Mouse (Mus musculus): ENCODE measurements at regions not wholly inside any gene's neighbourhood (a gene's known extent, or its start where the extent isn't known, plus 50 kb on each side); places are given as distances from the start of the nearest gene placed in this dataset.

- WGBS: 87% methylated on average over 4 of the region's 4 CpGs
- ATAC-seq (ENCODE audit: low FRiP score) (no peak), DNase-seq (ENCODE audit: low spot score) (no peak)
- Histone ChIP-seq H3K27me3 (ENCODE audit: control insufficient read depth, insufficient read depth, low read length) (no peaks in the 10 kb centered on the region), H3K4me1 (replicated peaks; ENCODE audit: control insufficient read depth, insufficient read depth, low read length) (no peaks in the 10 kb centered on the region), H3K4me3 (replicated peaks; ENCODE audit: low read length) (no peak overlapping the region), H3K4me2 (replicated peaks) (no peak overlapping the region), H3K9ac (no peak overlapping the region), H3K9me3 (ENCODE audit: control insufficient read depth, low read length) (no peaks in the 10 kb centered on the region), H3K27ac (no peak overlapping the region), H3K36me3 (replicated peaks; ENCODE audit: control insufficient read depth, insufficient read depth) (no peaks in the 10 kb centered on the region)
Measured at GRCm38 (mm10) chr15:32015169-32015568, 161.9 kb upstream of the Tas2r119 start.

- no peaks in the 10 kb centered on the region for H3K36me3 ChIP-seq (replicated peaks; ENCODE audit: control insufficient read depth, insufficient read depth)
- no peak overlapping the region for H3K9ac ChIP-seq
- no peak overlapping the region for H3K4me3 ChIP-seq (replicated peaks; ENCODE audit: low read length)
- ATAC-seq (ENCODE audit: low FRiP score) (no peak), DNase-seq (ENCODE audit: low spot score) (no peak)
- no peaks in the 10 kb centered on the region for H3K9me3 ChIP-seq (ENCODE audit: control insufficient read depth, low read length)
- no peak overlapping the region for H3K4me2 ChIP-seq (replicated peaks)
- WGBS: 50% methylated on average over 6 of the region's 6 CpGs
- no peaks in the 10 kb centered on the region for H3K27me3 ChIP-seq (ENCODE audit: control insufficient read depth, insufficient read depth, low read length)
- no peaks in the 10 kb centered on the region for H3K4me1 ChIP-seq (replicated peaks; ENCODE audit: control insufficient read depth, insufficient read depth, low read length)
- no peak overlapping the region for H3K27ac ChIP-seq
Measured at GRCm38 (mm10) chr15:32020323-32021008, 156.6 kb upstream of the Tas2r119 start.

- 75% methylated on average over 5 of the region's 5 CpGs for WGBS
- no peak for ATAC-seq (ENCODE audit: low FRiP score)
- H3K27ac ChIP-seq: no peak overlapping the region
Measured at GRCm38 (mm10) chr15:32021009-32021602, 156.0 kb upstream of the Tas2r119 start.

GRCm38 (mm10) chr15:32034091-32034490, 143.0 kb upstream of the Tas2r119 start:
- no peaks in the 10 kb centered on the region for H3K36me3 ChIP-seq (replicated peaks; ENCODE audit: control insufficient read depth, insufficient read depth)
- DNase-seq (ENCODE audit: low spot score): no peak
- H3K9ac ChIP-seq: no peak overlapping the region
- no peak overlapping the region for H3K4me3 ChIP-seq (replicated peaks; ENCODE audit: low read length)
- H3K27me3 ChIP-seq (ENCODE audit: control insufficient read depth, insufficient read depth, low read length): no peaks in the 10 kb centered on the region
- ATAC-seq (ENCODE audit: low FRiP score): no peak
- 86% methylated on average over 1 of the region's 1 CpGs for WGBS
- H3K27ac ChIP-seq: no peak overlapping the region
- no peak overlapping the region for H3K4me2 ChIP-seq (replicated peaks)
- H3K4me1 ChIP-seq (replicated peaks; ENCODE audit: control insufficient read depth, insufficient read depth, low read length): no peaks in the 10 kb centered on the region
- no peaks in the 10 kb centered on the region for H3K9me3 ChIP-seq (ENCODE audit: control insufficient read depth, low read length)

More at GRCm38 (mm10) chr15:32021009-32021602, 156.0 kb upstream of the Tas2r119 start:
- H3K27me3 ChIP-seq (ENCODE audit: control insufficient read depth, insufficient read depth, low read length): no peaks in the 10 kb centered on the region
- H3K4me2 ChIP-seq (replicated peaks): no peak overlapping the region
- DNase-seq (ENCODE audit: low spot score): no peak
- H3K4me3 ChIP-seq (replicated peaks; ENCODE audit: low read length): no peak overlapping the region
- H3K9ac ChIP-seq: no peak overlapping the region
- no peaks in the 10 kb centered on the region for H3K36me3 ChIP-seq (replicated peaks; ENCODE audit: control insufficient read depth, insufficient read depth)
- no peaks in the 10 kb centered on the region for H3K4me1 ChIP-seq (replicated peaks; ENCODE audit: control insufficient read depth, insufficient read depth, low read length)
- H3K9me3 ChIP-seq (ENCODE audit: control insufficient read depth, low read length): no peaks in the 10 kb centered on the region

GRCm38 (mm10) chr15:32034790-32035189, 142.3 kb upstream of the Tas2r119 start:
- DNase-seq (ENCODE audit: low spot score) (peak; percentile 31), ATAC-seq (ENCODE audit: low FRiP score) (peak; percentile 83; the same call in 1 of the 2 replicates)
- Histone ChIP-seq H3K27me3 (ENCODE audit: control insufficient read depth, insufficient read depth, low read length) (no peaks in the 10 kb centered on the region), H3K4me1 (replicated peaks; ENCODE audit: control insufficient read depth, insufficient read depth, low read length) (no peaks in the 10 kb centered on the region), H3K4me2 (replicated peaks) (no peak overlapping the region), H3K4me3 (replicated peaks; ENCODE audit: low read length) (no peak overlapping the region), H3K9me3 (ENCODE audit: control insufficient read depth, low read length) (no peaks in the 10 kb centered on the region), H3K9ac (no peak overlapping the region), H3K36me3 (replicated peaks; ENCODE audit: control insufficient read depth, insufficient read depth) (no peaks in the 10 kb centered on the region), H3K27ac (no peak overlapping the region)
- WGBS: 17% methylated on average over 7 of the region's 7 CpGs

- H3K27me3 ChIP-seq (ENCODE audit: control insufficient read depth, insufficient read depth, low read length): no peaks in the 10 kb centered on the region
- no peaks in the 10 kb centered on the region for H3K9me3 ChIP-seq (ENCODE audit: control insufficient read depth, low read length)
- 85% methylated on average over 6 of the region's 6 CpGs for WGBS
- no peaks in the 10 kb centered on the region for H3K36me3 ChIP-seq (replicated peaks; ENCODE audit: control insufficient read depth, insufficient read depth)
- no peak for ATAC-seq (ENCODE audit: low FRiP score)
- no peak overlapping the region for H3K27ac ChIP-seq
- no peak for DNase-seq (ENCODE audit: low spot score)
- no peak overlapping the region for H3K9ac ChIP-seq
- H3K4me3 ChIP-seq (replicated peaks; ENCODE audit: low read length): no peak overlapping the region
- no peak overlapping the region for H3K4me2 ChIP-seq (replicated peaks)
- H3K4me1 ChIP-seq (replicated peaks; ENCODE audit: control insufficient read depth, insufficient read depth, low read length): no peaks in the 10 kb centered on the region
Measured at GRCm38 (mm10) chr15:32041764-32042163, 135.3 kb upstream of the Tas2r119 start.

GRCm38 (mm10) chr15:32042173-32042572, 134.9 kb upstream of the Tas2r119 start:
- WGBS: 72% methylated on average over 4 of the region's 4 CpGs
- no peak overlapping the region for H3K4me3 ChIP-seq (replicated peaks; ENCODE audit: low read length)
- no peaks in the 10 kb centered on the region for H3K36me3 ChIP-seq (replicated peaks; ENCODE audit: control insufficient read depth, insufficient read depth)
- H3K27me3 ChIP-seq (ENCODE audit: control insufficient read depth, insufficient read depth, low read length): no peaks in the 10 kb centered on the region
- DNase-seq (ENCODE audit: low spot score) (no peak), ATAC-seq (ENCODE audit: low FRiP score) (no peak)
- H3K4me1 ChIP-seq (replicated peaks; ENCODE audit: control insufficient read depth, insufficient read depth, low read length): no peaks in the 10 kb centered on the region
- H3K4me2 ChIP-seq (replicated peaks): no peak overlapping the region
- H3K27ac ChIP-seq: no peak overlapping the region
- no peaks in the 10 kb centered on the region for H3K9me3 ChIP-seq (ENCODE audit: control insufficient read depth, low read length)
- no peak overlapping the region for H3K9ac ChIP-seq

GRCm38 (mm10) chr15:32042589-32042988, 134.5 kb upstream of the Tas2r119 start:
- Histone ChIP-seq H3K27ac (no peak overlapping the region), H3K4me3 (replicated peaks; ENCODE audit: low read length) (no peak overlapping the region), H3K27me3 (ENCODE audit: control insufficient read depth, insufficient read depth, low read length) (no peaks in the 10 kb centered on the region), H3K4me1 (replicated peaks; ENCODE audit: control insufficient read depth, insufficient read depth, low read length) (no peaks in the 10 kb centered on the region), H3K4me2 (replicated peaks) (no peak overlapping the region), H3K9ac (no peak overlapping the region), H3K36me3 (replicated peaks; ENCODE audit: control insufficient read depth, insufficient read depth) (no peaks in the 10 kb centered on the region), H3K9me3 (ENCODE audit: control insufficient read depth, low read length) (no peaks in the 10 kb centered on the region)
- DNase-seq (ENCODE audit: low spot score): no peak
- ATAC-seq (ENCODE audit: low FRiP score): no peak
- 90% methylated on average over 1 of the region's 1 CpGs for WGBS

GRCm38 (mm10) chr15:32043207-32043606, 133.9 kb upstream of the Tas2r119 start:
- no peak for DNase-seq (ENCODE audit: low spot score)
- no peak overlapping the region for H3K4me3 ChIP-seq (replicated peaks; ENCODE audit: low read length)
- H3K4me2 ChIP-seq (replicated peaks): no peak overlapping the region
- no peak overlapping the region for H3K27ac ChIP-seq
- ATAC-seq (ENCODE audit: low FRiP score): no peak
- H3K27me3 ChIP-seq (ENCODE audit: control insufficient read depth, insufficient read depth, low read length): no peaks in the 10 kb centered on the region
- no peaks in the 10 kb centered on the region for H3K36me3 ChIP-seq (replicated peaks; ENCODE audit: control insufficient read depth, insufficient read depth)
- H3K9ac ChIP-seq: no peak overlapping the region
- no peaks in the 10 kb centered on the region for H3K4me1 ChIP-seq (replicated peaks; ENCODE audit: control insufficient read depth, insufficient read depth, low read length)
- H3K9me3 ChIP-seq (ENCODE audit: control insufficient read depth, low read length): no peaks in the 10 kb centered on the region

Measured in hindbrain, embryonic 14.5 days (tissue).